Mouse (Mus musculus) adrenal gland, postnatal 4 days (tissue): ENCODE data around the gene Zfp735. TPM values are rescaled to one million over a fixed set of nuclear protein-coding genes. Genes with fewer than 3 reads are reported as not detected.

Experiments used
- DNase-seq, 2 experiments: peaks; one replicate each; pipeline ENCODE4 v3.0.0; 2021 to 2022; ENCODE audit warnings: low spot score in 2 of 2, mixed read lengths in 2 of 2
- long read RNA-seq, 2 experiments: library from polyadenylated mRNA; stranded (forward); transcript quantifications; one replicate each; pipeline ENCODE4 v2.0.0; 2021
- total RNA-seq, 2 experiments: library from RNA; stranded (reverse); gene quantifications; 2 replicates each; pipeline ENCODE4 v1.2.3; 2021

Zfp735 gene
- not detected for total RNA-seq
- long read RNA-seq, experiment 1 = 0 reads
- long read RNA-seq, experiment 2 = 0 reads

DNA sequence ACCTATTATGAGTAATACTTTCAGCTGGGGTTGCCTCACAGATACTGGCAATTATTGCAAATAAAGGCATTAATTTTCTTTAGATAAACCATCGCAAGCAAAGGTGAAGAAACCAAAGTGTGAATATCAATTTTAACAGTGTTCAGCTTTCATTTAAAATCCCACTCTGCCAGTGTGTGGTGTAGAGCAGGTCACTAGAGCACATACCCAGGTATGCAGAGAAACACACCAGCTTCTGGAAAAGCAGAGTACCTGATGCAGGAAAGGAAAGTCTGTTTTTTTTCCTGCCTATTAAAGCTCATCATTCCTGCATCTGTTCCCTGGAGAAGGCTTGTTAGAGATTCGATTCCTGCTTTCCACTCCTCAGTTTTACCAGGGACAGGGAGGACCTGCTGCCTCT is at the start of gene Zfp735:
Gene Zfp735, plus strand, starts transcription at position 301 of the 400 bp plus-strand sequence.
- DNase-seq = no peak

DNA sequence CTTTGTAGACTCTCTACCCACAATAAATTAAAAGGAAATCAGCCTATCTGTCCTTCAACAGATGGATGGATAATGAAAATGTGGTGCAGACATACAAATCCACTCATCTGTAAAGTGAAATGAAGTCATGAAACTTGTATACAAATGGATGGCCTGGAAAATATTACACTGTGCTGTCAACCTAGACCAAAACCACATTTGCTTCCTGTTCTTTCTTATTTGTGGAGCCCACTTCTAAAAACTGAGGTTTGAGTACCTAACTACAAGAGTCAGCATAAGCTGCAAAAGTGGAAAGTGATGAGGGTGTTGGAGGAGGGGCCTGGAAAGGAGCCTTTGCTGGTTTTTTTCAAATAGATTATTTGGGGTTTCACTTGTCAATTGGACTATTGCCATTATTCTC is 70.5 kb downstream of the Zfp735 start:
- no peak for DNase-seq

Other genes with a start within 250 kb of the Zfp735 start
- not detected for gene Olfr380, start 231.3 kb upstream of the Zfp735 start, total RNA-seq
- gene Olfr381, start 197.2 kb upstream of the Zfp735 start, total RNA-seq = not detected
- not detected for gene Olfr382, start 171.6 kb upstream of the Zfp735 start, total RNA-seq
- not detected for gene Olfr385, start 95.8 kb upstream of the Zfp735 start, total RNA-seq
- gene Olfr384, start 90.2 kb upstream of the Zfp735 start, total RNA-seq = not detected
- gene Olfr389, start 91.9 kb downstream of the Zfp735 start, total RNA-seq = not detected
- not detected for gene Olfr390, start 94.2 kb downstream of the Zfp735 start, total RNA-seq
- not detected for gene Olfr391-ps, start 114.3 kb downstream of the Zfp735 start, total RNA-seq
- gene Olfr392, start 128.3 kb downstream of the Zfp735 start, total RNA-seq = not detected
- not detected for gene Olfr393, start 162.7 kb downstream of the Zfp735 start, total RNA-seq
- gene Olfr394, start 202.0 kb downstream of the Zfp735 start, total RNA-seq = not detected
- gene Olfr395, start 220.5 kb downstream of the Zfp735 start, total RNA-seq = not detected
- gene Olfr23, start 247.9 kb downstream of the Zfp735 start, total RNA-seq = not detected